Mouse (Mus musculus) MEL (cell line): Measurements from ENCODE around the gene Rab44.

Source experiments
- CTCF ChIP-seq, 3 experiments: IDR thresholded peaks in 2 of 3; conservative IDR thresholded peaks in 1 of 3; 2 replicates each; pipeline ENCODE4 v1.5.1; 2011 to 2012; ENCODE audit warnings: low read length in 3 of 3, low read depth in 2 of 3, mild to moderate bottlenecking in 2 of 3, improper control_type of control experiment in 1 of 3, inconsistent platforms in 1 of 3, mixed read lengths in 1 of 3, moderate library complexity in 1 of 3; ENCODE audit not compliant: control insufficient read depth in 1 of 3, insufficient read depth in 1 of 3, poor library complexity in 1 of 3, severe bottlenecking in 1 of 3
- E2F4 ChIP-seq: IDR thresholded peaks from 2 replicates; pipeline ENCODE4 v1.6.1; 2011; ENCODE audit warnings: low read depth, low read length, improper control_type of control experiment, borderline replicate concordance
- EP300 ChIP-seq, 2 experiments: IDR thresholded peaks; 2 replicates each; pipeline ENCODE4 v1.6.1; 2011; ENCODE audit warnings: improper control_type of control experiment in 2 of 2, low read length in 2 of 2, low read depth in 1 of 2, mild to moderate bottlenecking in 1 of 2
- GABPA ChIP-seq: IDR thresholded peaks from 2 replicates; pipeline ENCODE4 v1.6.1; 2012; ENCODE audit warnings: low read depth, mild to moderate bottlenecking, inconsistent platforms, low read length, improper control_type of control experiment, moderate library complexity
- GATA1 ChIP-seq: IDR thresholded peaks from 2 replicates; pipeline ENCODE4 v1.6.1; 2011; ENCODE audit warnings: low read depth, low read length, improper control_type of control experiment
- MAX ChIP-seq: IDR thresholded peaks from 2 replicates; pipeline ENCODE4 v1.6.1; 2011; ENCODE audit warnings: low read length, improper control_type of control experiment
- NRF1 ChIP-seq: IDR thresholded peaks from 2 replicates; pipeline ENCODE4 v1.6.1; 2014; ENCODE audit warnings: low read depth, mild to moderate bottlenecking, inconsistent platforms, low read length, improper control_type of control experiment, moderate library complexity; ENCODE audit not compliant: poor library complexity, insufficient read depth, severe bottlenecking
- POLR2A ChIP-seq, 2 experiments: IDR thresholded peaks; 2 replicates each; pipeline ENCODE4 v1.6.1; 2011 to 2012; ENCODE audit warnings: low read length in 2 of 2, mild to moderate bottlenecking in 2 of 2, control low read depth in 1 of 2, improper control_type of control experiment in 1 of 2, low read depth in 1 of 2, moderate library complexity in 1 of 2; ENCODE audit not compliant: control insufficient read depth in 1 of 2, insufficient read depth in 1 of 2, poor library complexity in 1 of 2
- POLR2AphosphoS2 ChIP-seq: IDR thresholded peaks from 2 replicates; pipeline ENCODE4 v1.6.1; 2011; ENCODE audit warnings: low read length, improper control_type of control experiment
- POLR2AphosphoS5 ChIP-seq: IDR thresholded peaks from 2 replicates; pipeline ENCODE4 v1.6.1; 2012; ENCODE audit warnings: low read depth, borderline replicate concordance, mild to moderate bottlenecking, inconsistent platforms, low read length, moderate library complexity, mixed read lengths
- SMC3 ChIP-seq: IDR thresholded peaks from 2 replicates; pipeline ENCODE4 v1.6.1; 2011; ENCODE audit warnings: low read depth, low read length, improper control_type of control experiment
- UBTF ChIP-seq: IDR thresholded peaks from 2 replicates; pipeline ENCODE4 v1.6.1; 2012; ENCODE audit warnings: low read depth, mild to moderate bottlenecking, inconsistent platforms, low read length, improper control_type of control experiment, moderate library complexity, borderline replicate concordance; ENCODE audit not compliant: insufficient read depth
- ZNF384 ChIP-seq: IDR thresholded peaks from 2 replicates; pipeline ENCODE4 v1.6.1; 2012; ENCODE audit warnings: low read depth, mild to moderate bottlenecking, inconsistent platforms, low read length, improper control_type of control experiment

DNA sequence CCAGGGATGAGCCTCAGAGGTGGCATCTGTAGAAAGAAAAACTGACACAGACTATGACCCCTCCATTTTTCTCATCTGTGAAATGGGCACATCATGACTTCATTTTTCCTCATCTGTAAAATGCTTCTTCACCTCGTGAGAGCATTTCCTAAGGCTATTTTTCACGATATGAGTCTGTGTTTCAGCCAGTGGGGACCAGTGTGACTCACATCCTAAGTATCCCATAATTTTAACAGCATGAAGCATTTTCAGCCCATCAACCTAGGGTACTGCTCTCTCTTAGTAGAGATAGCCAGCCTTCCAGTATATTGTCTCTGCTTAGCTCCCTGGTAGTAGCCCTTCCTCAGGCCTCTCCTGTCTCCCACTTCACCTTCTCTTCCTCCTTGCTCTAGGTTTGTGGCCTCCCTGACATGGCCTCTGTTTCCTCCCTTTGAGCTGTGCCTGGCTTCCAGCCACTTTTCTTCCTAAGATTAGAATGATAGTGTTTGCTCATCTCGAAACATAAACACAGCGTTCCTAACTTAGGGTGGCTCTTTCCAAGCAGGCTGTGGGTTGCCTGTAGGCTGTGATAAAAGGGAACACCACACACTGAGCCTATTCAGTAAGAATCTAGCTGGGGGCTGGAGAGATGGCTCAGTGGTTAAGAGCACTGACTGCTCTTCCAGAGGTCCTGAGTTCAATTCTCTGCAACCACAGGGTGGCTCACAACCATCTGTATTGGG is 66.6 kb downstream of the Rab44 start:
- TF ChIP-seq CTCF (IDR thresholded peaks at IDR 0.05 in 2 of 3, conservative IDR thresholded peaks at IDR 0.05 in 1 of 3; ENCODE audit: control insufficient read depth in 1 of 3, insufficient read depth in 1 of 3, low read depth in 2 of 3, low read length in 3 of 3, poor library complexity in 1 of 3, severe bottlenecking in 1 of 3) (no peak), POLR2AphosphoS2 (no peak), SMC3 (no peak), GATA1 (peak; percentile 56), EP300 (IDR thresholded peaks at IDR 0.05; ENCODE audit: low read depth in 1 of 2, low read length in 2 of 2) (peak; percentile 36 to 41; a peak in 2 of 4 replicates), NRF1 (no peak), MAX (no peak), POLR2AphosphoS5 (no peak), POLR2A (IDR thresholded peaks at IDR 0.05; ENCODE audit: control insufficient read depth in 1 of 2, insufficient read depth in 1 of 2, low read depth in 1 of 2, low read length in 2 of 2, poor library complexity in 1 of 2) (no peak), ZNF384 (no peak), GABPA (no peak), E2F4 (no peak), UBTF (no peak)
